Mouse (Mus musculus) MEL (cell line): ENCODE data around the gene Hsd11b2. TPM values are rescaled to one million over a fixed set of nuclear protein-coding genes. Genes with fewer than 3 reads are reported as not detected.
A peak's percentile ranks its signal among the peaks of the same experiment; 100 is the strongest.
"Not testable (repeated sequence)": the region's sequence is repeated elsewhere in the genome, so short reads cannot be mapped to it uniquely, and the experiment has no call there.

Source experiments
- DNase-seq: peaks from one replicate; pipeline ENCODE4 v3.0.0; 2011; ENCODE audit warnings: low read depth, low spot score
- H3K27ac ChIP-seq: 2 replicates; pipeline ENCODE4 v1.5.1; 2012; ENCODE audit warnings: low read depth, mild to moderate bottlenecking, control low read depth, low read length, moderate library complexity; ENCODE audit not compliant: control insufficient read depth
- H3K27me3 ChIP-seq, 2 experiments: fragments of 150-350 bp in 1 of 2; sonication (generic) in 1 of 2; 2 replicates each; pipeline ENCODE4 v1.6.1; 2012; ENCODE audit warnings: low read length in 2 of 2, mild to moderate bottlenecking in 2 of 2, improper control_type of control experiment in 1 of 2, moderate library complexity in 1 of 2; ENCODE audit not compliant: insufficient read depth in 2 of 2, control insufficient read depth in 1 of 2
- H3K36me3 ChIP-seq, 2 experiments: 2 replicates each; pipeline ENCODE4 v1.6.1; 2012 to 2014; ENCODE audit warnings: low read length in 2 of 2, improper control_type of control experiment in 1 of 2, inconsistent platforms in 1 of 2, mild to moderate bottlenecking in 1 of 2; ENCODE audit not compliant: insufficient read depth in 2 of 2, control insufficient read depth in 1 of 2
- H3K4me1 ChIP-seq, 2 experiments: fragments of 150-350 bp in 1 of 2; sonication (generic) in 1 of 2; 2 replicates each; pipeline ENCODE4 v1.6.1; 2012; ENCODE audit warnings: low read length in 2 of 2, improper control_type of control experiment in 1 of 2, mild to moderate bottlenecking in 1 of 2; ENCODE audit not compliant: insufficient read depth in 2 of 2, control insufficient read depth in 1 of 2
- H3K4me3 ChIP-seq, 2 experiments: fragments of 150-350 bp in 1 of 2; sonication (generic) in 1 of 2; 2 replicates each; pipeline ENCODE4 v1.5.1; 2012; ENCODE audit warnings: low read depth in 2 of 2, low read length in 2 of 2, mild to moderate bottlenecking in 2 of 2, moderate library complexity in 2 of 2, control low read depth in 1 of 2, improper control_type of control experiment in 1 of 2; ENCODE audit not compliant: control insufficient read depth in 1 of 2, insufficient read depth in 1 of 2
- H3K79me2 ChIP-seq: 2 replicates; pipeline ENCODE4 v1.6.1; 2012; ENCODE audit warnings: mild to moderate bottlenecking, low read length, moderate library complexity; ENCODE audit not compliant: control insufficient read depth, poor library complexity, insufficient read depth
- H3K9ac ChIP-seq: 2 replicates; pipeline ENCODE4 v1.6.1; 2012; ENCODE audit warnings: low read depth, mild to moderate bottlenecking, control low read depth, low read length, moderate library complexity; ENCODE audit not compliant: control insufficient read depth, poor library complexity, severe bottlenecking
- H3K9me3 ChIP-seq: fragments of 150-350 bp; sonication (generic); replicated peaks from 2 replicates; pipeline ENCODE4 v1.6.1; 2012; ENCODE audit warnings: mild to moderate bottlenecking, low read length, improper control_type of control experiment, moderate library complexity; ENCODE audit not compliant: insufficient read depth
- CTCF ChIP-seq, 3 experiments: IDR thresholded peaks in 2 of 3; conservative IDR thresholded peaks in 1 of 3; 2 replicates each; pipeline ENCODE4 v1.5.1; 2011 to 2012; ENCODE audit warnings: low read length in 3 of 3, low read depth in 2 of 3, mild to moderate bottlenecking in 2 of 3, improper control_type of control experiment in 1 of 3, inconsistent platforms in 1 of 3, mixed read lengths in 1 of 3, moderate library complexity in 1 of 3; ENCODE audit not compliant: control insufficient read depth in 1 of 3, insufficient read depth in 1 of 3, poor library complexity in 1 of 3, severe bottlenecking in 1 of 3
- GATA1 ChIP-seq: IDR thresholded peaks from 2 replicates; pipeline ENCODE4 v1.6.1; 2011; ENCODE audit warnings: low read depth, low read length, improper control_type of control experiment
- KAT2A ChIP-seq: conservative IDR thresholded peaks from 2 replicates; pipeline ENCODE4 v1.6.1; 2012; ENCODE audit warnings: low read depth, low read length, improper control_type of control experiment, inconsistent platforms
- MAFK ChIP-seq: IDR thresholded peaks from 2 replicates; pipeline ENCODE4 v1.6.1; 2011; ENCODE audit warnings: low read depth, mild to moderate bottlenecking, low read length, improper control_type of control experiment, borderline replicate concordance
- MAZ ChIP-seq: IDR thresholded peaks from 2 replicates; pipeline ENCODE4 v1.6.1; 2012; ENCODE audit warnings: low read depth, mild to moderate bottlenecking, inconsistent platforms, low read length, improper control_type of control experiment
- MXI1 ChIP-seq: IDR thresholded peaks from 2 replicates; pipeline ENCODE4 v1.6.1; 2011; ENCODE audit warnings: mild to moderate bottlenecking, low read depth, low read length, improper control_type of control experiment
- RAD21 ChIP-seq: IDR thresholded peaks from 2 replicates; pipeline ENCODE4 v1.6.1; 2011; ENCODE audit warnings: mild to moderate bottlenecking, low read depth, low read length, improper control_type of control experiment
- TBP ChIP-seq: IDR thresholded peaks from 2 replicates; pipeline ENCODE4 v1.8.0; 2011; ENCODE audit warnings: low read depth, low read length, improper control_type of control experiment
- TCF12 ChIP-seq: IDR thresholded peaks from 2 replicates; pipeline ENCODE4 v1.6.1; 2014; ENCODE audit warnings: low read depth, mild to moderate bottlenecking, inconsistent platforms, low read length, improper control_type of control experiment, moderate library complexity
- ZC3H11A ChIP-seq: IDR thresholded peaks from 2 replicates; pipeline ENCODE4 v1.6.1; 2012; ENCODE audit warnings: low read depth, mild to moderate bottlenecking, inconsistent platforms, low read length, improper control_type of control experiment
- ZMIZ1 ChIP-seq: IDR thresholded peaks from 2 replicates; pipeline ENCODE4 v1.6.1; 2012; ENCODE audit warnings: low read depth, mild to moderate bottlenecking, inconsistent platforms, low read length, improper control_type of control experiment, moderate library complexity
- ZNF384 ChIP-seq: IDR thresholded peaks from 2 replicates; pipeline ENCODE4 v1.6.1; 2012; ENCODE audit warnings: low read depth, mild to moderate bottlenecking, inconsistent platforms, low read length, improper control_type of control experiment
- polyA plus RNA-seq, 2 experiments: library from polyadenylated mRNA; stranded (reverse) in 1 of 2; unstranded in 1 of 2; fragments of >175 nt in 1 of 2; fragments of >200 nt in 1 of 2; gene quantifications; 2 replicates each; pipeline versions ENCODE4 v1.2.1 to v1.2.4; 2012; ENCODE audit warnings: low replicate concordance in 2 of 2, low read depth in 1 of 2; ENCODE audit not compliant: insufficient read length in 2 of 2, insufficient read depth in 1 of 2, missing spikeins in 1 of 2
- total RNA-seq: library from RNA; depleted of rRNA; stranded (reverse); fragments of 300-350 nt; gene quantifications from 2 replicates; pipeline ENCODE4 v1.2.3, GENCODE M21; 2012

Gene Hsd11b2
- total and polyA plus RNA-seq, 3 experiments, result 0.27 to 2.1 TPM; not detected in 1

GRCm38 (mm10) chr8:105563871-105564270 lies 45.3 kb downstream of the Hsd11b2 start (continued):
- TF ChIP-seq TBP (no peak), GATA1 (no peak), KAT2A (no peak)

- peak; percentile 74 for DNase-seq
- H3K9me3 ChIP-seq, H3K36me3 ChIP-seq, H3K27me3 ChIP-seq: not testable (repeated sequence)
- Histone ChIP-seq H3K9ac (peak overlapping the region; percentile 82), H3K4me1 (peaks cover 7 to 12% of the 10 kb centered on the region in 2 experiments; a peak in 3 of 4 replicates), H3K4me3 (peak overlapping the region; percentile 80 to 86), H3K79me2 (peaks cover 15% of the 10 kb centered on the region), H3K27ac (peak overlapping the region; percentile 56)
- TF ChIP-seq TBP (peak; percentile 95), MXI1 (peak; percentile 58), ZNF384 (peak; percentile 80), CTCF (IDR thresholded peaks at IDR 0.05 in 2 of 3, conservative IDR thresholded peaks at IDR 0.05 in 1 of 3; ENCODE audit: control insufficient read depth in 1 of 3, insufficient read depth in 1 of 3, low read depth in 2 of 3, low read length in 3 of 3, poor library complexity in 1 of 3, severe bottlenecking in 1 of 3) (peak in 1 of 3 experiments; percentile 18; a peak in 1 of 6 replicates), ZC3H11A (0 out of 2 replicates have a peak, but pooled peaks have one; percentile 2)
Measured at GRCm38 (mm10) chr8:105564573-105565229, 46.1 kb downstream of the Hsd11b2 start.

GRCm38 (mm10) chr8:105565401-105565881 lies 46.9 kb downstream of the Hsd11b2 start:
- Histone ChIP-seq H3K4me3 (peak overlapping the region; percentile 80 to 86), H3K27ac (peak overlapping the region; percentile 56), H3K9me3 (no peaks in the 10 kb centered on the region), H3K27me3 (no peaks in the 10 kb centered on the region), H3K79me2 (peaks cover 15% of the 10 kb centered on the region), H3K9ac (peak overlapping the region; percentile 82), H3K4me1 (peaks cover 7 to 12% of the 10 kb centered on the region in 2 experiments; a peak in 3 of 4 replicates), H3K36me3 (peaks cover 0 to 7% of the 10 kb centered on the region in 2 experiments; a peak in 2 of 4 replicates)
- no peak for TF ChIP-seq MAZ
- TF ChIP-seq MAFK, result no peak
- no peak for TF ChIP-seq TCF12
- no peak for TF ChIP-seq RAD21
- no peak for TF ChIP-seq ZMIZ1
- peak; percentile 66 for DNase-seq
